Mouse (Mus musculus): ENCODE measurements around the gene Chil6.

Gene Chil6

DNA sequence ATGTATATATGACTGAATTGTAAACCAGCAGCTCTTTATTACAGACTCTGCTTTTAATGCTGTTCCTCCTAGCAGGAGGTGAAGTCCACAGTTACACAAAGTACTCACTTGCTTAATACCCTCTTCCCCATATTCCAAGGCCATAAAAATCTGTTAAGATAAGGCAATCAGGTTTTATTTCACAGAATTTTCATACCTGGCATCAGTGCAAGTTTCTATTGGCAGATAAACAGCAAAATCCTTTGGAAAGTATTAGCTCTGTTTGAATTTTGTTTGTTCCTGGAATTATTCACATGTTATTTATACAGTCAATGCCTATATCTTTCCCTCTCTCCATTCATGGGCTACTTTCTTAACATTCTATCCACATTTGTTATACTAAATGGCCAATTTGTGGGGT is at the start of gene Chil6:
Gene Chil6 (minus strand): TSS at position 101 of the 400 bp plus-strand sequence.
- DNase-seq (ENCODE audit: low spot score), result no peak

- DNase-seq (ENCODE audit: low spot score), result no peak
Observed at GRCm38 (mm10) chr3:106452616-106453015, 46.6 kb upstream of the Chil6 start.

DNA sequence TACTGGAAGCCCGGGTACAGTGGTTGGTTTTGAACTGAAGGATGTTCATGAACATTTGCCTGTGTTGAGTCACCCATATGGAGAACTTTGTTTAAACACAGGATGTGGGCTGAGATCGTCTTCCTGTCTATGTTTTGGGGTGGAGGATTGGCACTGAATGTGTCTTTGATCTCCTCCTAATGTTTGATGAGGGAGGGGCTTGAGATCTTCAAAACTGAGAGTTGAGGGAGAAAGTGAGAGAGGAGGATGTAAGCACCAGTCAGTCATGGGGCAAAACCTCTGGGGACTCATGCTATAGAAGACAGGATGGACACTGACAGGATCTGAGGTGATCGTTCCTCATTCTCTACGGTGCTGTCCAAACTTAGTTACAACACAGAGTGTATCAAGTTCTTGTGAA is 43.6 kb upstream of the Chil6 start:
- no peak for DNase-seq (ENCODE audit: low spot score)

GRCm38 (mm10) chr3:106448995-106449394 is 43.0 kb upstream of the Chil6 start:
- no peak for DNase-seq (ENCODE audit: low spot score)

DNA sequence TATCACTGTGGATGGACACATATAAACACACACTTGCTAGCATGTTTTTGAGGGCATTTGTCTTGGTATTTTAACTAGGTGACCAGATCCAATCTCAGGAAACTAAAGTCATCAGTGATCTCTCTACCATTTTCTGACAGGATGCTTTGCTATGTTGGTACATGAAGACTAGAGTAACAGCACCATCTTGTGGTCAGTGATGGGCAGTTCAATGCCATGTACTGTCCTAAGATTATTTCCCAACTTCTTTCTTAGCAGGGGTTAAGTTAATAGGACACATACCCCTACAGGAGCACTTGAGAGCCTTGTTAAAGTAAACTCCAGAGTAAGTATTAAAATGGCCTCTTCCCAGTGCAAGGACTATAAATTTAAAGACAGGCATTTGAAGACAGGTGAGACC is 42.6 kb upstream of the Chil6 start:
- peak; percentile 47 for DNase-seq (ENCODE audit: low spot score)
